Mouse (Mus musculus) embryo, embryonic 11.5 days (tissue): ENCODE measurements around the gene Eci1.
"Not testable (repeated sequence)": the region's sequence is repeated elsewhere in the genome, so short reads cannot be mapped to it uniquely, and the experiment has no call there.

Source experiments
- DNase-seq: peaks from one replicate; pipeline ENCODE4 v3.0.0-alpha.2; 2012; ENCODE audit warnings: low read depth, low spot score

The Eci1 gene

DNA sequence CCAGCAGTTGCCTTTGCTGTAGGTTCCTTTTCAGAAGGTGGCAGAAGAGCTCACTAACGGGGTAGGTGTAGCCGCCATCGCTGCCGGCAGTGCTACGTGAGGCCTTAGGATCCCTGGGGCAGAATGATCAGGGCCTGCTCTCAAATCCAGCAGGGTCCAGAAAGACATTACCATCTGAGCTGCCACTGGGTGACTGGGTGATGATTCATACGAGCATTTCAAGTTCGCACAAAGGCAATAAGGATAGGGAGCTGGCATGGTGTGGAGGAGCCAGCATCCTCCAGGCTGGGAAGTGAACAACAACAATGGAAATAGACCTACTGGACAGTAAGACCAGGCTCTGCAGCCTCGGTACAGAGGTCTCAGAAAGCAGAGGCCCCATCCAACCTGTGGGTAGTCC lies 13.9 kb downstream of the Eci1 start:
- DNase-seq: no peak

DNA sequence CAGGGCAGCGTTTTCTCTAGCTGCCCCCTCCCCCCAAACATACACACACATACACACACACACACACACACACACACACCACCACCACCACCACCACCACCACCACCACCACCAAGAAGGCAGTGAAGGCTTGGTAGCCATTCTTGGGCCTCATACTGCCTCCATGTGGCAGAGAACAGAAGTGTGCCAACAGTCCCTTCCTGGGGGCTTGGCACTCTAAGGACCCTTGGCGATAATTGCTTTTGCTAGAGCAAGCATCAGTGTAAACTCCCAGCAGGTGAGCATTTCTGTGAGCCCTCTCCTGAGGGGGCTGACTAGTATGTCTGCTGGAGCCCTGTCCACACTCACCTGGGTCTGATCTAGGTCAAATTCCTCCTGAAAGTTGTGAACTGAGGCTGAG lies 14.7 kb downstream of the Eci1 start:
- no peak for DNase-seq

DNA sequence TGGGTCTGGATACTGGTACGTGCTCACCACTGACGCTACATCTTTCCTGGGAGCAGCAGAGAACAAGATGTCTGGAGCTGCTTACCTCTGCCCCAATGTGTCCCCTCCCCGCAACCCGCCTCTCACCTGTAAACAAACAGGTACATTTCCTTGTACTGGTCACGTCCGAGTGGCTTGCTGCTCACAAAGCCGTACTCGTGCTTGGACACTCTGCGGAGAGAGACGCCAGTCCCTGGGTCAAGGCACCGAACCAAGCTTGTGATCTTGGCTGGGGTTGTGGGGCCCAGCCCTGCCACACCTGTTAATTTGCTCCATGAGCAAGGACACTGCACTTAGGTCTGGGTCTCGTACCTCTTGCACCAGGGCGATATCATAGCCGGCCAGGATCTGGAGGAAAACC lies 15.7 kb downstream of the Eci1 start:
- no peak for DNase-seq

DNA sequence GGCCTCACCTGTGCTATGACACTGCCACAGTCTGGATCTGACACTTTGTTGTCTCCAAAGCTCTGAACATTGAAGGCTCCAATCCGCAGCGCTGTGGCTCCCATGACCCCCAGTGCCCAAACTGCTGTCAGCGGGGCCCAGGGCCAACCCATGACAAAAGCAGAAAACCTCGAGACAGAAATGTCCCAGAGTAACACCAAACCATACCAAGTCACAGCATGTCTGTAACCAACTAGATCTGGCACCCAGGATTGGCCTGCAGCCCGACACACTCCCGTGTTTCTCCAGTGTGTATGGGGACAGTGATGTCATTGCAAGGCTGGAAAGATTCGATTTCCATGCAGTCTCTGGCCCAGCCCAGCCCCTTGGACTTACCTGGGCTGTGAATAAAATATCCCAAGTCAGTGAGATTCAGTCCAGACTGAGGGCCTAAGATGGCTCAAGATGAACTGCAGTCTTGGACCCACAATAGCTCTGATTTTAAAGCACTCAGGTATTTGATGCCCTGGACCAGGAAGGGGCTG lies 16.3 kb downstream of the Eci1 start, which contains the start of gene Dnase1l2:
Gene Dnase1l2, minus strand, starts transcription at position 474 of the 524 bp plus-strand sequence.
- DNase-seq: no peak

DNA sequence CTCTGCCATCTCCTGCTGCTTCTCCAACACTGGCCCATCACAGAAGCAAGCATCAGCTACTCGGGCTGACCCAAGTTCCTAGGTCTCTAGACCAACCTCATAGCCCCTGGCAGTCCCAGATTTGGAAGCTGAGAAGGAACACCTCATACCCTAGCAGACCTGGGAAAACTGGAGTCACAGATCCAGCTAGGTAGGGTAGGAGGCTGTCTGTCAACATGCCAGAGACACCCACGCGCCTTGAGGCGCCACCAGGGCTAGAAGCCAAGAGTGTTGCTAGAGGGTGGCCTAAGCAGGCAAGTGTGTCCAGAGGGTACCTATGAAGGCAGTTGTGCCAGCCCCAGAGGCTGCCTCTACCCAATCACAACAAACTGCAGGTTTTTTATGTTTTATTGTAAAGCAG lies 17.0 kb downstream of the Eci1 start:
- no peak for DNase-seq

DNA sequence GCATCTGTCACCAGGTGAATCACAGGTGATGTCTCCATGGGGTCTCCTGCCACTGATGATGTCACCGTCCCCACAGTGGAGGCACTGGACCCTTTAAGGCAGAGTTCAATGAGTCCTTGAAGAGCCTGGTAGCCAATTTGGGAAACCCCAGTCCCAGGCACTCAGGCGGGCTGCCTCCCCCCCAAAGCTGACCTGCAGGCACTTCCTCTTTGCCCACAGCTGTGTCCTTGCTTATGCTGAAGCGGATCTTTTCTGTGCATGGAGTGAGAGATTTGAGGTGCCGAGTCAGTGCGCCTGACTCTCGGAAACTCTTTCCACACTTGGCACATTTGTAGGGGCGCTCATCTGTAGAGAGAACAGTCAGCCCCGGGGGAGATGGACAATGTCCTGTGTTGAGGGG lies 20.1 kb downstream of the Eci1 start:
- DNase-seq: no peak

DNA sequence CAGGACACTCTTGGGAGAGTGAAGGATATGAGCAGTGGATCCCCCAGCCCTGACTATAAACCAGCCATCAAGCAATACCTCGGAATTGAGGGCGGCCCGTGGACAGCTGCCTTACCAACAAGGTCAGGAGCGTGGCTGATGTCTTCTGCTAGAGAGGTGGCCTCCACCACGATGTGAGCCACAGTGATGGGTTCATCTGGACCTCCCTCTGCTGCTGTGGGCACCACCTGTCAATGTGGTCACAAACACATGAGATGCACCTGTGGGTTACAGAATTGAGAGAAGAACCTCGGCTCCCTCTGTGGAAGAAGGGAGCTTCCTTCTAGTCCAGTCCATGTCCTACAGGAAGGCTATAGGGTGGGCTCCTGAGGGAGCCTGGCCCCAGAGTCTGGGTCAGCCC lies 23.1 kb downstream of the Eci1 start:
- DNase-seq: no peak

DNA sequence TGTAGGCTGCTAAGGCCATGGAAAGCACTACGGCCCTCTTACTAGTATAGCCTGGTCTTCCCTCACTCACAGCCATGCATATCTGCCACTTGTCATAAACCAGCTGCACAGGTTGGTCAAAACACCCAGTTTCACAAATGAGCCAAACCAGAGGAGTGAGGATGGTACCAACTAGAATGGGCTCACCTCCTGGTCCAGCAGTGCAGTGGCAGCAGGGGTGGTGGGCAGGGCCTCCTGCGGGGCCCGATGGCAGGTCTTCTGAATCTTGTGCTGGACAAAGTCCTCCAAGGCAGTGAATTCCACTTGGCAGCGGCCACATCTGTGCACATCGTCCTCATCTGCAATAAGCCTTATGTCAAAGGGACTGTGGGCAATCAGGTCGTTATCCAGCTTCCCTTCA lies 24.8 kb downstream of the Eci1 start:
- DNase-seq: no peak

DNA sequence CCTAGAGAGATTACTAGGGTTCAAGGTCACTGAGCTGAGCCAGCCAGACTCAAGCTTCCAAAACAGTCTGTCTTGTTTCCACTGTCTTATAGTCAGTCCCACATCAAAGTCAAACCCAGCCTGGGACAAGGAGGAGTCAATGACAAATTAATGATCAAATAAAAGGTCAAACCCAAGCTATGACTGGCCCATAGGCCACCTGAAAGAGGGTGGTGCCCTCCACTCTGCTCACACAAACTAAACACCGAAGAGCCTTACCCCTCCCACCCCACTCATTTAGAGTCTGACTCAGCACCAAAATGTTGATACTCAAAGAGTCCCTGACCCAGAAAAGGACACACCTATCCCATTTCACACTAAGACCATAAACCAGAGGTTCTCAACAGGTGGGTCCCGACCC lies 26.9 kb downstream of the Eci1 start:
- no peak for DNase-seq

DNA sequence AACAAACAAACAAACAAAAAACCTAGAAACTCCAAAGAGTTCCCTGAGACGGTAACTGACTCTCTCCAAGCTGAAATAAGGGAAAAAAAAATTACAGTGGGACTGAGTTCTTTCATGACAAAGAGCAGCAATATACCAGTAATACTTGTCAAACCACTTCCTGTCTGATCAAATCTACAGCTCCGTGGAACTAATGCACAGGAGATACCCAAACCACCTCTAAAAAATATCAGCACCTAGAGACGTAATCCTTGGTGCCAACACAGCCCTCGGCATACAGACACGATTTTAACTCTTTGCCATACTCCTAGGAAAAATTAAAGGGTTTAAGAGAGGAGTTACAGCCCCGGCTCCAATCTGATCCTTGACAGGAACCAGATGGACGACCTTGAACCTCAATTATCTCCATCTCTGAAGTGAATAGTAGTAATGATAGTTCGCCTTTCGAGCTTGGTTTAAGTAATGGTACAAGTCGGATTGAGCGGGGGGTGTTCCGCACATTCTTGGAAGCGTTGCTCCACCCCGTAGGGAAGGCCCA lies 27.8 kb downstream of the Eci1 start:
- DNase-seq: no peak

DNA sequence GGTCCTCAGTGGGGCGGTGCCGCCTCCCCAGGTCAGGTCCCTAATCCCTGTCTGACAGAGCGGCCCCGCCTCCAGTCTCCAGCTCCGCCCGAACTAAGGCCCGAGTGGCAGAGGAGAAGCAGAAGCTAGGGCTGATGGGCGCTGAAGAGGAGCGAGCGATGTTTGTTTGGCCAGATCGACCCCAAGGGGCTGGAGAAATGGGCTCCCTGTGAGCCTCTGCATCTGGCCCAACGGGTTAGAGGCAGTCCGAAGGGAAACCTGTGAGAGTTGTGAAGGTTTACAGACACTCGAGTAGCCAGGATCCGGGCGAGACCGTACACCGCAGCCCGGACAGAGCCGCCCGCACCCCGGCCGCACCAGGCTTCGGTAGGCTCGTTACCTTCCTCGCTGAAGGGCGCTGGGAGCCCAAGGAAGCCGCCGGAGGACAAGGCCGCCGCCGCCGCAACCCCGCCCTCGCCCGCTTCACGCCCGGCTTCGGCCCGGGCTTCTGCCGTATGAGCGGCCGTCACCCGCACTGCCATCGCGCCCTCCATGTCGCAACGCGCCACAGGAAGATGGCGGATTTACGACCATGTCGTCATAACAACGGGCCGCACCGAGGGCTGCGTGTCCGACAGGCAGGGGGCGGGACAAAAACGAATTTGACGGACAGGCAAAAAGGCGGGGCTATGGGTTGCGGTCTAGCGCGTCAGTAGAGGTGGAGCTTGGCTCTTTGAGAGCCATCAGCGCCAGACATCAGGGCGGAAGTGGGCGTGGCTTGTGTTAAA lies 28.5 kb downstream of the Eci1 start:
- DNase-seq: peak; percentile 98

DNA sequence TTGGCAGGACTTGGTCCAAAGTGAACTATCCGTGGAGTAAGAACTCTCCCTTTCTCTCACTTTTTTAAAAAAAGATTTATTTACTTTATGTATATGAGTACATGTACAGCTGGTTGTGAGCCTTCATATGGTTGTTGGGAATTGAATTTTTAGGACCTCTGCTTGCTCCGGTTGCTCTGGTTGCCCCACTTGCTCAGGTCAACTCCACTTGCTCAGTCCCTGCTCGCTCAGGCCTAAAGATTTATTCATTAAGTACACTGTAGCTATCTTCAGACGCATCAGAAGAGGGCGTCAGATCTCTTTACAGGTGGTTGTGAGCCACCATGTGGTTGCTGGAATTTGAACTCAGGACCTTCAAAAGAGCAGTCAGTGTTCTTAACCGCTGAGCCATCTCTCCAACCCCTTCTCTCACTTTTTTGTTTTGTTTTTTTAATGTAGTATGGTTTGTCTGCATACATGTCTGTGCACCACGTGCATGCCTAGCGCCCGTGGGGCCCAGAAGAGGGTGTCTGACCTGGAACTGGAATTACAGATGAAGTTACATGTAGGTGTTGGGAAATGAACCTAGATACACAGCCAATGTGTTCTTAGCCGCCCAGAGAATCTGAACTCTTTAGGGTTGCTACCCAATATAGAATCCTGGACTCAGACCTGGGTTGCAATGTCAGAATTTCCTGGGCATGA lies 29.2 kb downstream of the Eci1 start:
- DNase-seq: not testable (repeated sequence)

DNA sequence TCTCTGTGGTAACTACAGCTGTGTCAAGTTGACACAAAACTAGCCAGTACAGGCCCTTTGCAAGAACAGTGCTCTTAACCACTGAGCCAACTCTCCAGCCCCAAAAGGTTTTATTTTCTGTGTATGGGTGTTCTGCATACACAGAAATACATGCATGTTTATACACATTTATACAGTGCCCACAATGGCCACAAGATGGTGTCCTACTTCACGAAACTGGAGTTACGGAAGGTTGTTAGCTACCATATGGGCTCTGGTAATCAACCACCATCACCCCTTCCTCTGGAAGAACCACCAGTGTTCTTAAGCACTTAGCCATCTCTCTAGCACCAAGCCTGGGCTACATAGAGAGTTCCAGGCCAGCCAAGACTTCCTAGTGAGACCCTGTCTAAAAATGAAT lies 35.1 kb downstream of the Eci1 start:
- DNase-seq: no peak

DNA sequence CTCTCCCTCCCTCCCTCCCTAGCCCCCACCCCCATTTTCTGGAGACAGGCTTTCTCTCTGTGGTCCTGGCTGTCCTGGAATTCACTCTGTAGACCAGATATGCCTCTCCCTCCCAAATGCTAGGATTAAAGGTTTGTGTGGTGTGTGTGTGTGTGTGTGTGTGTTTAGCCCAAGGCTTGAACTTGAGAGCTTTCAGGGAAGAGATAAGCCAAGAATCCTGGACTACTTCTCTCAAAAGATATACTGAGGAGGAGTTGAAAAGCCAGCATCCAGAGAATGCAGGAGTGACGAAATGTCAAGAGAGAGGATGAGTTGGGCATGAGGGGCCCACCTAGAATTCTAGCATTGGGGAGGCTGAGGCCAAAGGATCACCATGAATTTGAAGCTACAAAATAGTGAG lies 36.5 kb downstream of the Eci1 start:
- DNase-seq: no peak

DNA sequence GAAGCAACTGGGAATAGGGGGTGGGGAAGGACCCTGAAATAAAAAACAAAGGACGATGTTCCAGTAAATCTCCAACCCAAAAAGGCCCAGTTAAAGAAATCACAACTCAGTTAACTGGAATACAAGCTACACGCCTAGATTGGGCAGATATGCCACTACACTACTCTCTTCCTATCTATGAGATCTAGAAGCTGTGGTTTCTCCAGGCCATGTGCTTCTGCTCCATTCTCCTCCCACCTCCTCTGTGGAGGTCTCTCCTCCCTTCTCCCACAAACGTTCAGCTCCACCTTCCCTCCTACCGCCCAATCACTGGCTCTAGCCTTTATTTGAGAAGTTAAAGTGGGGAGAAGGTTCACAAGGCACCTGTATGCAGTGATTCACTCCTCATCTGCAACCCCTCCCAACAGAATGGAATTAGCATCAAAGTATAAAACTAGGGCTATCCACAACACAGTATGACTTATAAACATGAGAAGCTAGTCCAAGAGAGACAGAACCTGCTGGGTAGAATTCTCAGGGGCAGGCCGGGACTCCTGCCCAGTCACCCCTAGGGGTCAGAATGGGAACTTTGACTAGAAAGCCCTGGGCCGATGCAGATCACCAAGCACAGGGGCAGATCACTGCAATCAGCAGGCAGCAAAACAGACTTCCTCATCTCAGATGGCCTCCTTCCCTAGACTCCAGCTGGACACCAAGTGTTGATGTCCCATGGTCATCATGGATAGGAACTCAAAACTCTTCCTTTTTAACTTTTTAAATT lies 37.1 kb downstream of the Eci1 start:
- DNase-seq: no peak

DNA sequence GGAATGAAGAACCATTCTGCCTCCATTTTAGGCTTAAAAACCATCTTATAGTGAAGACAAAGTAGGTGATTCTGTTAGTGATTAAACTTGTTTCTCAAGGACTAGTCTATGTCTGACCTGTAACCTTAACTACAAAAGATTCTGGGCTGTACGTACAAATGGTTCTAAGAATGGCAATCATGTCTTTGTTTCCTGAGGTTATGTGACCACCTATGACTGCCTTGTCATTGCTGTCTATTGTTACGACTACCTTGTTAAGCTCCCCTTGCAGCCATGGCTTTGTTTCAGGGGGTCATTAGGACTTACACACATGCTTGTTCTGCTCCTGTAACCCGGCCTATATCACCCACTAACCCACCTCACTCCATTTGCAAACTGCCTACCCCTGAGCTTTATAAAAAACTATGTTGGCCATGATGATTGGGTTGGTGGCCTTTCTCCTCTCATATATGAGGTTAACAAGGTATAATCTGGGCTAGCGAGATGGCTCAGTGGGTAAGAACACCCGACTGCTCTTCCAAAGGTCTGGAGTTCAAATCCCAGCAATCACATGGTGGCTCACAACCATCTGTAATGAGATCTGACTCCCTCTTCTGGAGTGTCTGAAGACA lies 42.3 kb downstream of the Eci1 start:
- DNase-seq: no peak

DNA sequence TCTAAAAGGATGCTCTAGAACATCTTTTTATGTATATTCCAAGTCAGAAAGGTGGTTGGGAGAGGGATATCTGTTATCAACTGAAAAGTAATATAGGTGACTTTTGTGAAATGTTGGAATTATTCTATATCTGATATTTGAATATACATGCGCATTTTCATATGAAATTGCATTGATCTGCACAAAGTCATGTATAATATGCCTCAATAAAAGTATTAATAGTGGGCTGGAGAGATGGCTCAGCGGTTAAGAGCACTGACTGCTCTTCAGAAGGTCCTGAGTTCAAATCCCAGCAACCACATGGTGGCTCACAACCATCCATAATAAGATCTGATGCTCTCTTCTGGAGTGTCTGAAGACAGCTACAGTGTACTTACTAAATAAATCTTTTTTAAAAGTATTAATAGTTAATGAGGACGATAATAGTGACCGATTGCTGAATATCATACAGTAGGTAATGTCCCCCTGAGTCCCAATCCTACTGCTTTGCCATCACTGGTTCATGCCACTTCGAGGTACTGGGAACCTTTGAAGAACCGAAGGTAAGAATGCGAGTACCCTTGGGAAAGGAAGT lies 43.0 kb downstream of the Eci1 start:
- no peak for DNase-seq

DNA sequence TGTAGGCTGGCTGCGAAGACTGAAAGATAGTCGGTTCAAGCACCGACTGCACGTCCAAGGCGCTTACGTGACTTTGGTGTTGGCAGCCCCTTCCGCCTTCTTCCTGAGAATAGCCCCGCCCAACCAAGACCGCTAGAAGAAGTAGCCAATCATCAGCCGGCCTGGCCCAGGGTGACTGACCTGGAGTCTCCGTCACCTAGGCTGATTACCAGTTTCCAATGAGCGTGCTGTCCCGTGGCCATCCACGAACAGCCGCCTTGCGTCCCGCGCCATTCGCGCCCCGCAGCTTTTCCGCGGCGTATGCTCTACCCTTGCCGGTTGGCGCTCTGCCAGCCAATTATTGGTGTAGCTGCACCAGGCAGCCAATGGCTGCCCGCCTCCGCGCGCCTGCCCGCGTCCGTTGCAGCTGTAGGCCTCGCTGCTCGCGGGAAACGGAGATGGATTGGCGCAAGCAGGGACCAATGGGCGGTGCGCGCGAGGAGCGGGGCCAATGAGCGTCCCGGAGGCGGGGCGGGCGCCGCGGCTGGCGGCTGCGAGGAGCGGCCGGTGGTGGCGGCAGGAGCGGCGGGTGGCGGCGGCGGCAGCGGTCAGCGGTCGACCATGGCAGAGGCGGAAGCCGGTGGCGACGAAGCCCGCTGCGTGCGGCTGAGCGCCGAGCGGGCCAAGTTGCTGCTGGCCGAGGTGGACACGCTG lies 43.6 kb downstream of the Eci1 start, which contains the start of the genes E4f1 and Pgp:
Gene E4f1, minus strand, starts transcription at position 404 of the 693 bp plus-strand sequence.
Gene Pgp, plus strand, starts transcription at position 483 of the 693 bp plus-strand sequence.
- peak; percentile 97 for DNase-seq

DNA sequence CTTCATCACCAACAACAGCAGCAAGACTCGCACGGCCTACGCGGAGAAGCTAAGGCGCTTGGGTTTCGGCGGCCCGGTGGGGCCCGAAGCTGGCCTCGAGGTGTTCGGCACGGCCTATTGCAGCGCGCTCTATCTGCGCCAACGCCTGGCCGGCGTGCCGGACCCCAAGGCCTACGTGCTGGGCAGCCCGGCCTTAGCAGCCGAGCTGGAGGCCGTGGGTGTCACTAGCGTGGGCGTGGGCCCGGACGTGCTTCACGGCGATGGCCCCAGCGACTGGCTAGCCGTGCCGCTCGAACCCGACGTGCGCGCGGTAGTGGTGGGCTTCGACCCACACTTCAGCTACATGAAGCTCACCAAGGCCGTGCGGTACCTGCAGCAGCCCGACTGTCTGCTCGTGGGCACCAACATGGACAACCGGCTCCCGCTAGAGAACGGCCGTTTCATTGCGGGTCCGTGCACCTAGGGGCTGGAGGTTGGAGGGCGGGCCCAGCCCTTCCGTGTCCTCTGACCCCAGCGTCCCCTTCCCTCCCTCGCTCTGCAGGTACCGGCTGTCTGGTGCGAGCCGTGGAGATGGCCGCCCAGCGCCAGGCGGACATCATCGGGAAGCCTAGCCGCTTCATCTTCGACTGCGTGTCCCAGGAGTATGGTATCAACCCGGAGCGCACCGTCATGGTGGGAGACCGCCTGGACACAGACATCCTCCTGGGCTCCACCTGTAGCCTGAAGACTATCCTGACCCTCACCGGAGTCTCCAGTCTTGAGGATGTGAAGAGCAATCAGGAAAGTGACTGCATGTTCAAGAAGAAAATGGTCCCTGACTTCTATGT lies 44.5 kb downstream of the Eci1 start:
- no peak for DNase-seq

DNA sequence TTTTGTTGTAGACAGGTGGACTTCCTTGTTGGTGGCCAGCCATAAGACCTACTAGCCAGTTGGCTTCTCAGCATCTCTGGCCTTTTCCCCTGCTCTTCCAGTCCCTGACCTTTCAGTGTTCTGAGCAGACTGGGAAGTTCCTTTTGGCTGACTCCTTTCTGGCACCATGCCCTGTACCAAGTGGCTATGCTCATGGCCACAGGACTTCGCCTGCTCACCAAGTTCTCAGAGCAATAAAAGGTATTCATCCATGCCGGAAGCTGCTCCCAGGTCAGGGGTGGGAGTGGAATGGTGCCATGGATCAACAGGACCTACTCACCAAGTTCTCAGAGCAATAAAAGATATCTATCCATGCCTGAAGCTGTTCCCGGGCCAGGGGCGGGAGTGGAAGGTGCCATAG lies 46.1 kb downstream of the Eci1 start:
- no peak for DNase-seq
